Mouse (Mus musculus): ENCODE measurements at regions not wholly inside any gene's neighbourhood (a gene's known extent, or its start where the extent isn't known, plus 50 kb on each side); places are given as distances from the start of the nearest gene placed in this dataset.

DNA sequence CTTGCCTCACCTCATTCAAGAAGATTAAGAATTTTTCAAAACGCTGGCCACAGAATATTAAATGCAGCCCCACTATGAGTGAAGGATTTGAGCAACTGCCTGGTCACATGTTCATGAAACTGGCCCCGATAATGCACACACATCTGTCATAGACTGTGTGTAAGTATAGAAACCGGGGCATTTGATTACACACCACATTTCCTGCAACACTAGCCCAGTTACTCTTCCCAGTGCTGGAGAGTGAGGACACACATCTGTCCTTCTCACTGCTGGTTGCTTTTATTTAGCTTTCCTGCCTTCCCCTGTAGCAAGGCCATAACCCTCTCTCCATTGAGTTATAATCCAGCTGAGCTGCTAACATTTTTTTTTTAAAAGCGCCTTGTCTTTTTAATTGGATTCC lies 581.4 kb downstream of the Epha4 start:
- no peaks in the 10 kb centered on the region for H3K4me1 ChIP-seq (ENCODE audit: control insufficient read depth in 2 of 2, insufficient read depth in 2 of 2, low read length in 2 of 2, poor library complexity in 1 of 2)
- DNase-seq (ENCODE audit: low read depth, low spot score), result no peak
- in situ Hi-C loops (cut with MboI; ENCODE audit: low sequenced_read_pairs in 2 of 2, unreplicated experiment in 2 of 2), result no loop called here

DNA sequence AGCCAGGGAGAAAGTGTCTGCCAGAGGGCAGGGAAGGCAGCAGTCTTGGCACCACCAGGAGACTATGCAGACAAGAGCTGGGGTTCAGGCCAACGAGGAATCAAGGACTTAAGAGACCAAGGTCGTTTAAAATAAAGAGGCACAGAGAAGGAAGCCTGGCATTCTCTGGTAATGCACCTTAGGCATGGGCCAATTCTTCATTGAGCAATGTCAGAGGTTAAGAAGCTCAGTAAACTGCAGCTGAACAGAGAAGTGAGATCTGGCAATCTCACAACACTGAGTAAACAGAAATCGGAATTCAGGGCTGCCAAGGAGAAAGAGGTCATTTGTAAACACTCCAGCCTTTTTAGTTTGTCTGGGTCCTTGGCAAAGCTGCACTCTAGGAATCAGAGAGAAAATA lies 572.2 kb downstream of the Epha4 start:
- Histone ChIP-seq H3K9me3 (ENCODE audit: control insufficient read depth, insufficient read depth, low read depth, low read length) (no peaks in the 10 kb centered on the region), H3K9ac (ENCODE audit: insufficient read depth, low read depth, low read length, poor library complexity, severe bottlenecking) (no peak overlapping the region), H3K4me3 (ENCODE audit: insufficient read depth in 1 of 2, low read depth in 1 of 2, low read length in 2 of 2, poor library complexity in 1 of 2, severe bottlenecking in 1 of 2) (no peak overlapping the region), H3K36me3 (ENCODE audit: control insufficient read depth, insufficient read depth, low read length, poor library complexity, severe bottlenecking) (no peaks in the 10 kb centered on the region), H3K27ac (ENCODE audit: insufficient read depth, low read depth, low read length, poor library complexity, severe bottlenecking) (no peak overlapping the region), H3K4me1 (ENCODE audit: control insufficient read depth in 2 of 2, insufficient read depth in 2 of 2, low read length in 2 of 2, poor library complexity in 1 of 2) (no peaks in the 10 kb centered on the region)
- no peak for DNase-seq (ENCODE audit: low read depth, low spot score)
- in situ Hi-C loops (cut with MboI; ENCODE audit: low sequenced_read_pairs in 2 of 2, unreplicated experiment in 2 of 2), result no loop called here
- no peak for TF ChIP-seq ZNF384 (IDR thresholded peaks at IDR 0.05; ENCODE audit: low read depth, low read length)
- TF ChIP-seq HCFC1 (IDR thresholded peaks at IDR 0.05; ENCODE audit: borderline replicate concordance, insufficient read depth, low read length), result no peak
- no peak for TF ChIP-seq MAFK (IDR thresholded peaks at IDR 0.05; ENCODE audit: insufficient read depth, low read depth, low read length)
- no peak for TF ChIP-seq CHD2 (IDR thresholded peaks at IDR 0.05; ENCODE audit: low read depth, low read length)

More for the DNA sequence above, 581.4 kb downstream of the Epha4 start:
- TF ChIP-seq CHD2 (IDR thresholded peaks at IDR 0.05; ENCODE audit: low read depth, low read length) (no peak), ZC3H11A (IDR thresholded peaks at IDR 0.05; ENCODE audit: borderline replicate concordance, low read depth, low read length) (no peak), MAFK (IDR thresholded peaks at IDR 0.05; ENCODE audit: insufficient read depth, low read depth, low read length) (no peak), HCFC1 (IDR thresholded peaks at IDR 0.05; ENCODE audit: borderline replicate concordance, insufficient read depth, low read length) (no peak), ZNF384 (IDR thresholded peaks at IDR 0.05; ENCODE audit: low read depth, low read length) (no peak)
- no peak overlapping the region for H3K4me3 ChIP-seq (ENCODE audit: insufficient read depth in 1 of 2, low read depth in 1 of 2, low read length in 2 of 2, poor library complexity in 1 of 2, severe bottlenecking in 1 of 2)
- H3K9ac ChIP-seq (ENCODE audit: insufficient read depth, low read depth, low read length, poor library complexity, severe bottlenecking), result no peak overlapping the region
- H3K27ac ChIP-seq (ENCODE audit: insufficient read depth, low read depth, low read length, poor library complexity, severe bottlenecking), result no peak overlapping the region
- no peaks in the 10 kb centered on the region for H3K9me3 ChIP-seq (ENCODE audit: control insufficient read depth, insufficient read depth, low read depth, low read length)
- no peaks in the 10 kb centered on the region for H3K36me3 ChIP-seq (ENCODE audit: control insufficient read depth, insufficient read depth, low read length, poor library complexity, severe bottlenecking)

DNA sequence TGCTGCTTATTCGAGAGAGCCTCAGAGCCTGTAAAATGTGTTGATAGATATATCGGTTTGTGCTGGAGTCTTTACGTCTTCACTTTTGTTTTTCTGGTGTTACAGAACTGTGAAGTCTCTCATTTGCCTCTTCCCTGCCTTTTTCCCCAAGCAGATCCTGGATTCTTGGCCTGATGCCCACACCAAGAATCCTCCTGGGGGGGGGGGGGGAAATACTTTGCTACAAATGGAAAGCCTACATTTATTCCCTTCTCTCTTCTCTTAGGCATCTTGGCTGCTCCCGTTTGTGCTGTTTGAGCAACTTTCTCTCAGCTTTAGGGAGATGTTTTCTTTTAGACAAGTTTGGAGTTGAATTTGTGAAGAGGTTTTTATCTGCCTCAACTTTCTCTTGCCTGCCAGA lies 570.8 kb downstream of the Epha4 start:
- Histone ChIP-seq H3K9me3 (ENCODE audit: control insufficient read depth, insufficient read depth, low read depth, low read length) (no peaks in the 10 kb centered on the region), H3K4me1 (ENCODE audit: control insufficient read depth in 2 of 2, insufficient read depth in 2 of 2, low read length in 2 of 2, poor library complexity in 1 of 2) (no peaks in the 10 kb centered on the region), H3K36me3 (ENCODE audit: control insufficient read depth, insufficient read depth, low read length, poor library complexity, severe bottlenecking) (no peaks in the 10 kb centered on the region), H3K27ac (ENCODE audit: insufficient read depth, low read depth, low read length, poor library complexity, severe bottlenecking) (no peak overlapping the region), H3K4me3 (ENCODE audit: insufficient read depth in 1 of 2, low read depth in 1 of 2, low read length in 2 of 2, poor library complexity in 1 of 2, severe bottlenecking in 1 of 2) (no peak overlapping the region), H3K9ac (ENCODE audit: insufficient read depth, low read depth, low read length, poor library complexity, severe bottlenecking) (no peak overlapping the region)
- in situ Hi-C loops (cut with MboI; ENCODE audit: low sequenced_read_pairs in 2 of 2, unreplicated experiment in 2 of 2), result no loop called here
- no peak for DNase-seq (ENCODE audit: low read depth, low spot score)
- no peak for TF ChIP-seq HCFC1 (IDR thresholded peaks at IDR 0.05; ENCODE audit: borderline replicate concordance, insufficient read depth, low read length)
- TF ChIP-seq ZNF384 (IDR thresholded peaks at IDR 0.05; ENCODE audit: low read depth, low read length), result no peak
- TF ChIP-seq MAFK (IDR thresholded peaks at IDR 0.05; ENCODE audit: insufficient read depth, low read depth, low read length), result no peak
- no peak for TF ChIP-seq ZC3H11A (IDR thresholded peaks at IDR 0.05; ENCODE audit: borderline replicate concordance, low read depth, low read length)
- TF ChIP-seq CHD2 (IDR thresholded peaks at IDR 0.05; ENCODE audit: low read depth, low read length), result no peak

DNA sequence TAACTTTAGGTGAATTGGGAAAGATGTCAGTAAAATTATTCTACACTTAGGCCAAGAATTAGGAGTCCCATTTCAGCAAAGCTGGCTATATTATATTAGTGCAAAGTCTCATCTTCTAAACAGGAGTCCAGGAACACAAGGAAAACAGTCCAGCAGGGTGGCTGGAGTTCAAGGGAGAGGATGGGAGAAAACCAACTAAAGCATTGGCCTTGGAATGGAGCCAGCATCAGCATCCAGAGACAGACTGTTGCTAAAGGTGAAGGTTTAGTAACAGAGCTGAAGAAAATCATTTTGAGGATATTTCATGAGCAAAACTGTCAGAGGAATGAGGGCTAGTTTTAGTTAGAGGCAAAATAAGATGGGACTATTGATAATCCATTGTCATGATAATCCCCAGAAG lies 559.9 kb downstream of the Epha4 start:
- no peak for TF ChIP-seq ZNF384 (IDR thresholded peaks at IDR 0.05; ENCODE audit: low read depth, low read length)
- no peak for TF ChIP-seq MAFK (IDR thresholded peaks at IDR 0.05; ENCODE audit: insufficient read depth, low read depth, low read length)
- TF ChIP-seq HCFC1 (IDR thresholded peaks at IDR 0.05; ENCODE audit: borderline replicate concordance, insufficient read depth, low read length), result no peak
- no peak for TF ChIP-seq ZC3H11A (IDR thresholded peaks at IDR 0.05; ENCODE audit: borderline replicate concordance, low read depth, low read length)
- TF ChIP-seq CHD2 (IDR thresholded peaks at IDR 0.05; ENCODE audit: low read depth, low read length), result no peak
- no peaks in the 10 kb centered on the region for H3K4me1 ChIP-seq (ENCODE audit: control insufficient read depth in 2 of 2, insufficient read depth in 2 of 2, low read length in 2 of 2, poor library complexity in 1 of 2)
- H3K9ac ChIP-seq (ENCODE audit: insufficient read depth, low read depth, low read length, poor library complexity, severe bottlenecking), result no peak overlapping the region
- in situ Hi-C loops (cut with MboI; ENCODE audit: low sequenced_read_pairs in 2 of 2, unreplicated experiment in 2 of 2), result no loop called here
- H3K4me3 ChIP-seq (ENCODE audit: insufficient read depth in 1 of 2, low read depth in 1 of 2, low read length in 2 of 2, poor library complexity in 1 of 2, severe bottlenecking in 1 of 2), result no peak overlapping the region
- H3K36me3 ChIP-seq (ENCODE audit: control insufficient read depth, insufficient read depth, low read length, poor library complexity, severe bottlenecking), result no peaks in the 10 kb centered on the region
- no peaks in the 10 kb centered on the region for H3K9me3 ChIP-seq (ENCODE audit: control insufficient read depth, insufficient read depth, low read depth, low read length)
- DNase-seq (ENCODE audit: low read depth, low spot score), result no peak
- H3K27ac ChIP-seq (ENCODE audit: insufficient read depth, low read depth, low read length, poor library complexity, severe bottlenecking), result no peak overlapping the region

DNA sequence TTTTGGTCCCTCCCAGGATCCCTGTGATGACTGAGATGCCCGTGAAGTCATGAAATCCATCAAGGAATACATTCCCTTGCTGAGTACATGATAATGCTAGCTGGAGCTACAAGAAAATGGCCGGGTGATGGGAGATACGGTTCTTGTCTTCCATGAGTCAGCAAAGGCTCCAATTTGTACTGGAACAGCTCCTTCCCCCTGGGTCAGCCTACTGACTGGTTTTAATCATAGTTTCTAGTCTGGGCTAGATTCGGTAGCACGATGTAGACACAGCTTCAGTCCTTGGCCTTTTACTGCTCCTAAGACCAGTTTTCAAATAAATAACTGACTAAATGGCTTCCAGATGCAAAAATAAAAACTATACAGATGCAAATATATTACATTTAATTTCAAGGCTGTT lies 557.5 kb downstream of the Epha4 start:
- Histone ChIP-seq H3K36me3 (ENCODE audit: control insufficient read depth, insufficient read depth, low read length, poor library complexity, severe bottlenecking) (no peaks in the 10 kb centered on the region), H3K4me3 (ENCODE audit: insufficient read depth in 1 of 2, low read depth in 1 of 2, low read length in 2 of 2, poor library complexity in 1 of 2, severe bottlenecking in 1 of 2) (no peak overlapping the region), H3K27ac (ENCODE audit: insufficient read depth, low read depth, low read length, poor library complexity, severe bottlenecking) (no peak overlapping the region), H3K9ac (ENCODE audit: insufficient read depth, low read depth, low read length, poor library complexity, severe bottlenecking) (no peak overlapping the region), H3K4me1 (ENCODE audit: control insufficient read depth in 2 of 2, insufficient read depth in 2 of 2, low read length in 2 of 2, poor library complexity in 1 of 2) (no peaks in the 10 kb centered on the region), H3K9me3 (ENCODE audit: control insufficient read depth, insufficient read depth, low read depth, low read length) (no peaks in the 10 kb centered on the region)
- TF ChIP-seq MAFK (IDR thresholded peaks at IDR 0.05; ENCODE audit: insufficient read depth, low read depth, low read length), result no peak
- no peak for TF ChIP-seq CHD2 (IDR thresholded peaks at IDR 0.05; ENCODE audit: low read depth, low read length)
- TF ChIP-seq HCFC1 (IDR thresholded peaks at IDR 0.05; ENCODE audit: borderline replicate concordance, insufficient read depth, low read length), result no peak
- no peak for TF ChIP-seq ZNF384 (IDR thresholded peaks at IDR 0.05; ENCODE audit: low read depth, low read length)
- no peak for TF ChIP-seq ZC3H11A (IDR thresholded peaks at IDR 0.05; ENCODE audit: borderline replicate concordance, low read depth, low read length)
- in situ Hi-C loops (cut with MboI; ENCODE audit: low sequenced_read_pairs in 2 of 2, unreplicated experiment in 2 of 2), result no loop called here
- no peak for DNase-seq (ENCODE audit: low read depth, low spot score)

All from ES-E14 (cell line).